Comparison of ENCODE assay signal across 1 mouse cellular context in the genomic region with DNA sequence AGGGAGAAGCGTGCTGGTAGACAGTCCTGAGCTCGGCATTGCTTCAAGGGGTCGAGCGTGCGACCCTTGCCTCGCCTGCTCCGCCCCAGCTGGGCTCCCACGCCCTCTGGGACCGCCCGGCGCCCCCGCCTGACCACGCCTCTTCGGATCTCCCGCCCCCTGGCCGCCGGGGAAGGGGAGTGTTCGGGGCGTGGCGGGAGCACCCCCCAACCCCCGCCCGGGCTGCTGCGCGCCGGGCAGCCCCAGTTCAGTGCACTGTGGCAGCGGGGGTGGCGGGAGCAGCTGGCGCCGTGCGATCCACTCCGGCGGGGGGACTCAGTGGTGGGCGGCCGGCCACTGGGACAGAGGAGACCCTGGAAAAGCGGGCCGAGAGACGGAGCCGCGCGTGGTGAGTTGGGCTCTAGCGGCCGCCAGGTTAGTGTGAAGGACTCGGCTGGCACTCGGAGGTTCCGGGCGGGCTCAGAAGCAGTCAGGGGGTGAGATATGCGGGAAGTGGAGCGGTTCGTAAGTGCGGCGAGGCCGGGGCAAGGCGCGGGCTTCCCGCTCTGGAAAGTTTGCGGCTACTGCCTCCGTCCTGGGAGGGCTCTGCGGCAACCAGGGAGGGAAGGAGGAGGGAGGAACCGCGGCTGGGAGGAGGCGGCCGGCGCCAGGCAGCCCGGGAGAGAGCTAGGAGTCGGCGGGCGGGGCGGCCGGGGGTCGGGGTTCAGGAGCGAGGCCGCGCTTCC.
TF ChIP-seq lines count a peak whose summit lies in the region.

A gene (plus strand): TSS at position 134 of the 725 bp plus-strand sequence.

TF ChIP-seq in MEL, 35 proteins besides CTCF, POLR2A, EP300 and RAD21 (continued from another document):
- no peak for TF ChIP-seq GATA1 (IDR thresholded peaks at IDR 0.05; ENCODE audit: low read depth, low read length)
- no peak for TF ChIP-seq JUND (IDR thresholded peaks at IDR 0.05; ENCODE audit: low read depth, low read length)
TF ChIP-seq in MEL: peak in this region for 9.
